Mouse (Mus musculus) myocyte (in vitro differentiated cells): ENCODE results near the gene Lhfpl4.

Experiments used
- E2F4 ChIP-seq: IDR thresholded peaks from one replicate; pipeline ENCODE4 v1.6.1; 2011; ENCODE audit warnings: mild to moderate bottlenecking, control low read depth, moderate library complexity; ENCODE audit not compliant: insufficient read depth
- POLR2A ChIP-seq: IDR thresholded peaks from one replicate; pipeline ENCODE4 v1.6.1; 2011; ENCODE audit warnings: low read depth, mild to moderate bottlenecking, control low read depth, moderate library complexity; ENCODE audit not compliant: insufficient read length

DNA sequence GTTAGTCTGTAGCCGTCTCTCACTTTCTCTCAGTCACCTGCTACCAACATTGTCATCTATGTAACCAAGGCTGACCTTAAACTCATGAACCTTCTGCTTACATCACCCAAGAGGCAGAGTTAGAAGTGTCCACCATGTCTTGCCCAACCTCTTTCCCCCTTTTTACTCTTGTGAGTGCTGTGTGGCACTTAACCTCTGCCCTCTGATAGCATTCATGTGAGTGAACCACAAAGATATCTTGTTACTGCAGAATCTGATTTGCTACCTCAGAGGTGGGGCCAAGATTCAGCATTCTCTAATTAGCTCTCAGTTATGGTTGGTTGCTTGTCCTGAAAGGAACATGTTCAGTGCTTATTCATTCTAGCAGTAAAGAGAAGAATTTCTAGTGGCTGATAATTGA lies 47.6 kb upstream of the Lhfpl4 start:
- no peak for TF ChIP-seq POLR2A
- TF ChIP-seq E2F4: no peak
